Mouse (Mus musculus) CH12.LX (cell line): ENCODE results near the gene Cybrd1.

Source experiments
- CHD2 ChIP-seq: IDR thresholded peaks from 2 replicates; pipeline ENCODE4 v1.6.1; 2011; ENCODE audit warnings: low read length, improper control_type of control experiment
- CTCF ChIP-seq, 2 experiments: IDR thresholded peaks in 1 of 2; conservative IDR thresholded peaks in 1 of 2; 2 replicates each; pipeline ENCODE4 v1.5.1; 2011 to 2012; ENCODE audit warnings: low read depth in 2 of 2, low read length in 2 of 2, improper control_type of control experiment in 1 of 2, inconsistent platforms in 1 of 2, mild to moderate bottlenecking in 1 of 2, moderate library complexity in 1 of 2
- MAFK ChIP-seq: IDR thresholded peaks from 2 replicates; pipeline ENCODE4 v1.6.1; 2011; ENCODE audit warnings: low read length, improper control_type of control experiment; ENCODE audit not compliant: insufficient replicate concordance
- MAZ ChIP-seq: IDR thresholded peaks from 2 replicates; pipeline ENCODE4 v1.6.1; 2012; ENCODE audit warnings: low read depth, mild to moderate bottlenecking, inconsistent platforms, low read length, improper control_type of control experiment, moderate library complexity
- MEF2A ChIP-seq: IDR thresholded peaks from 2 replicates; pipeline ENCODE4 v1.6.1; 2014; ENCODE audit warnings: low read depth, mild to moderate bottlenecking, inconsistent platforms, low read length, improper control_type of control experiment, borderline replicate concordance
- MYC ChIP-seq: IDR thresholded peaks from 2 replicates; pipeline ENCODE4 v1.6.1; 2011; ENCODE audit warnings: low read depth, mild to moderate bottlenecking, improper control_type of control experiment, low read length
- POLR2A ChIP-seq: IDR thresholded peaks from 2 replicates; pipeline ENCODE4 v1.6.1; 2011; ENCODE audit warnings: low read depth, mild to moderate bottlenecking, improper control_type of control experiment, low read length
- RAD21 ChIP-seq: IDR thresholded peaks from 2 replicates; pipeline ENCODE4 v1.6.1; 2011; ENCODE audit warnings: low read depth, mild to moderate bottlenecking, low read length, improper control_type of control experiment, moderate library complexity
- SIN3A ChIP-seq: IDR thresholded peaks from 2 replicates; pipeline ENCODE4 v1.6.1; 2012; ENCODE audit warnings: low read length, improper control_type of control experiment, inconsistent platforms
- USF1 ChIP-seq: IDR thresholded peaks from 2 replicates; pipeline ENCODE4 v1.6.1; 2014; ENCODE audit warnings: low read depth, mild to moderate bottlenecking, inconsistent platforms, low read length, improper control_type of control experiment
- ZC3H11A ChIP-seq: IDR thresholded peaks from 2 replicates; pipeline ENCODE4 v1.6.1; 2012; ENCODE audit warnings: low read depth, mild to moderate bottlenecking, inconsistent platforms, low read length, improper control_type of control experiment

GRCm38 (mm10) chr2:71131866-71132496, 14.3 kb downstream of the Cybrd1 start:
- no peak for TF ChIP-seq MEF2A
- no peak for TF ChIP-seq POLR2A
- no peak for TF ChIP-seq SIN3A
- no peak for TF ChIP-seq RAD21
- TF ChIP-seq ZC3H11A: no peak
- TF ChIP-seq CTCF (conservative IDR thresholded peaks at IDR 0.05 in 1 of 2, IDR thresholded peaks at IDR 0.05 in 1 of 2; ENCODE audit: low read depth in 2 of 2, low read length in 2 of 2): no peak
- TF ChIP-seq MYC: no peak
- TF ChIP-seq MAZ: no peak
- TF ChIP-seq CHD2: no peak
- TF ChIP-seq USF1: no peak
- TF ChIP-seq MAFK: no peak
